Mouse (Mus musculus): ENCODE measurements around the gene Wdr20. TPM values are rescaled to one million over a fixed set of nuclear protein-coding genes. Genes with fewer than 3 reads are reported as not detected.
A peak's percentile ranks its signal among the peaks of the same experiment; 100 is the strongest.
"Not testable (repeated sequence)": the region's sequence is repeated elsewhere in the genome, so short reads cannot be mapped to it uniquely, and the experiment has no call there.

Wdr20 gene
- polyA plus RNA-seq, 1 experiment from 2014 or later = 27.1 TPM

DNA sequence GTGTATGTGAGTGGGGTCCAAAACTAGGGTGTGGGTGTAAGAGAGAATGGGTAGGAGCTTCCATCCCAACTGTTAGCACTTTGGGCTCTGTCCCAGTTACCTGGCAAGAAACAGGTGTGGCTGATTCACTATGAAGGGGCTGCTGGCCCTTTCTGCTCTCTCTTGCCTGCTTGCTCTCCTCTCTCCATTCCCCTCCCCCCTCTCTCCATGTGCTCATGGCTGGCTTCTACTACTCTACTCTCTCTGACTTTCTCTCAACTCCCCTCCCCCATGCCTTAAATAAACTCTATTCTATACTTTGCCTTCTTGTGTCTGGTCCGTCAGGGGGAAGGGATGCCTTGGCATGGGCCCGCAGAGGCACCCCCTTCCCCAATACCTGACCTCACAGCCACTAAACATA, 37.0 kb upstream of the Wdr20 start:
- no peaks in the 10 kb centered on the region for H3K36me3 ChIP-seq
- 74% methylated on average over 2 of the region's 2 CpGs for WGBS
- H3K4me1 ChIP-seq (replicated peaks) = peaks cover 6% of the 10 kb centered on the region
- no peak overlapping the region for H3K9ac ChIP-seq
- H3K27me3 ChIP-seq = no peaks in the 10 kb centered on the region
- no peak overlapping the region for H3K27ac ChIP-seq (replicated peaks)
- no peak for ATAC-seq (ENCODE audit: low read depth)
- H3K9me3 ChIP-seq = no peaks in the 10 kb centered on the region
- H3K4me2 ChIP-seq = no peak overlapping the region
- no peak overlapping the region for H3K4me3 ChIP-seq

DNA sequence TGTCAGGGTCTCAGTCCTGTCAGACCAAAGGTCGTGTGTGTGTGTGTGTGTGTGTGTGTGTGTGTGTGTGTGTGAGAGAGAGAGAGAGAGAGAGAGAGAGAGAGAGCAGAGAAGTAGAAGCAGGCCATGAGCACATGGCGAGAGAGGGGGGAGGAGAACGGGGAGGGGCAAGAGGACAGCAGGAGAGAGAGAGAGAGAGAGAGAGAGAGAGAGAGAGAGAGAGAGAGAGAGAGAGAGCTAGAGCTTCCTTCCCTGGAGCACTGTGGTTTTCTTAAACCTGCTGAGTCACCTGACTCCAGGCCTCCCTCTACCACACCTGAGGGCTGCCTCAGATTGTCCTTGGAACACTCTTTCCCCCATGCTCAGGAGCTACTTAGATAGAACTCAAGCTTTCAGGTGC, 36.4 kb upstream of the Wdr20 start:
- 33% methylated on average over 2 of the region's 3 CpGs for WGBS
- not testable (repeated sequence) for ATAC-seq (ENCODE audit: low read depth); H3K27ac ChIP-seq (replicated peaks); H3K9me3 ChIP-seq; H3K4me3 ChIP-seq; H3K4me2 ChIP-seq; H3K36me3 ChIP-seq; H3K27me3 ChIP-seq; H3K9ac ChIP-seq
- peaks cover 12% of the 10 kb centered on the region for H3K4me1 ChIP-seq (replicated peaks)

GRCm38 (mm10) chr12:110702556-110702955, 35.2 kb upstream of the Wdr20 start, which contains the start of gene Hsp90aa1:
Hsp90aa1 (minus strand) TSS chr12:110702728.
- no peak within 1 kb of the TSS for H3K4me2 ChIP-seq
- no peak within 1 kb of the TSS for H3K27ac ChIP-seq (replicated peaks)
- H3K36me3 ChIP-seq = no peaks in the 10 kb centered on the region
- H3K27me3 ChIP-seq = no peaks in the 10 kb centered on the region
- no peak within 1 kb of the TSS for H3K4me3 ChIP-seq
- ATAC-seq (ENCODE audit: low read depth) = no peak
- H3K9me3 ChIP-seq = no peaks in the 10 kb centered on the region
- no peak within 1 kb of the TSS for H3K9ac ChIP-seq
- 38% methylated on average over 4 of the region's 4 CpGs for WGBS
- peaks cover 19% of the 10 kb centered on the region for H3K4me1 ChIP-seq (replicated peaks)

DNA sequence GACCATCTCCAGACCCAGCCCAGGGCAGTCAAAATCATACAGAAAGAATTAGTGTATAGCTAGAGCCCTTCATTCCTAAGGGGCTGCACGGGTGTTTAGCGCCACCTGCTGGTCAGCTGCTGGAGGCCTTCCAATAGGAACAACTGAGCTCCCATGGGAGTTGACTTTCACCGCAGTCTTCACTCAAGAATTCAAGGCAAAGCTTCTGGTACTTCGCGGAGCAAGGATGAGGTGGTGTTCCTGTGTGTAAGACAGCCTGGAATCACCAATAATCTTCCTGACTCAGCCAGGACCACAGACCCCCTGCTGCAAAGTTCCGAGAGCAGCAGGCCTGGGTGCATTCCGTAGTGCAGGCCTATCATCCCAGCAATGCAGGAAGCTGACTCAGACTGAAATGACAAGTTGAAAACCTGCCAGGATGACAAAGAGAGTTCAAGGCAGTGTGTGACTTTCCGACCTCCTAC, 34.7 kb upstream of the Wdr20 start:
- Histone ChIP-seq H3K36me3 (no peaks in the 10 kb centered on the region), H3K27ac (replicated peaks) (no peak overlapping the region), H3K4me3 (no peak overlapping the region), H3K27me3 (no peaks in the 10 kb centered on the region), H3K4me1 (replicated peaks) (peaks cover 21% of the 10 kb centered on the region), H3K9ac (no peak overlapping the region), H3K4me2 (no peak overlapping the region), H3K9me3 (no peaks in the 10 kb centered on the region)
- ATAC-seq (ENCODE audit: low read depth) = peak; percentile 41; the same call in 1 of the 2 replicates
- 31% methylated on average over 8 of the region's 8 CpGs for WGBS

DNA sequence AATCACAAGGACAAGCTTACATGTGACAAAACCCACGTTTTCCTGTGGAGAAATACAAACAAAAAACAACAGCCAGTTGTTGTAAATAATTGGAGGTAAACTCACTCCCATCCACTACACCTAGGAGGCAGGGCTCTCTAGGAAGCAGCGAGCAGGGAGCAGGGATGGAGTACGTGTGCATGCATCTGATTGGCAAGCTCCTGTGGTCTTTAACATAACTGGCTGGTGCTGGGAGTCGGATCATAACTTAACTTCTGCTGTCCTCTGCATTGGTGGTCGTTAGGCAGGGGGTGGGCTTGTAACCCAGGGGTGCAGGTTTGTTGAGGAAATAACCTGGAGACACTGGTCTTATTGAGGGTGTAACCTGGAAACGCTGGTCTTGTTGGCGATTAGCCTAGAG, 34.1 kb upstream of the Wdr20 start:
- no peak overlapping the region for H3K4me2 ChIP-seq
- peaks cover 21% of the 10 kb centered on the region for H3K4me1 ChIP-seq (replicated peaks)
- no peak overlapping the region for H3K27ac ChIP-seq (replicated peaks)
- 68% methylated on average over 7 of the region's 7 CpGs for WGBS
- no peak overlapping the region for H3K4me3 ChIP-seq
- no peak for ATAC-seq (ENCODE audit: low read depth)
- no peak overlapping the region for H3K9ac ChIP-seq
- no peaks in the 10 kb centered on the region for H3K9me3 ChIP-seq
- H3K36me3 ChIP-seq = no peaks in the 10 kb centered on the region
- H3K27me3 ChIP-seq = no peaks in the 10 kb centered on the region

- H3K4me1 ChIP-seq (replicated peaks) = peaks cover 21% of the 10 kb centered on the region
- not testable (repeated sequence) for H3K36me3 ChIP-seq; H3K27ac ChIP-seq (replicated peaks); ATAC-seq (ENCODE audit: low read depth); H3K27me3 ChIP-seq; H3K4me2 ChIP-seq; H3K9ac ChIP-seq; H3K4me3 ChIP-seq; H3K9me3 ChIP-seq
- 92% methylated on average over 4 of the region's 4 CpGs for WGBS
Observed at GRCm38 (mm10) chr12:110705419-110705818, 32.3 kb upstream of the Wdr20 start.

DNA sequence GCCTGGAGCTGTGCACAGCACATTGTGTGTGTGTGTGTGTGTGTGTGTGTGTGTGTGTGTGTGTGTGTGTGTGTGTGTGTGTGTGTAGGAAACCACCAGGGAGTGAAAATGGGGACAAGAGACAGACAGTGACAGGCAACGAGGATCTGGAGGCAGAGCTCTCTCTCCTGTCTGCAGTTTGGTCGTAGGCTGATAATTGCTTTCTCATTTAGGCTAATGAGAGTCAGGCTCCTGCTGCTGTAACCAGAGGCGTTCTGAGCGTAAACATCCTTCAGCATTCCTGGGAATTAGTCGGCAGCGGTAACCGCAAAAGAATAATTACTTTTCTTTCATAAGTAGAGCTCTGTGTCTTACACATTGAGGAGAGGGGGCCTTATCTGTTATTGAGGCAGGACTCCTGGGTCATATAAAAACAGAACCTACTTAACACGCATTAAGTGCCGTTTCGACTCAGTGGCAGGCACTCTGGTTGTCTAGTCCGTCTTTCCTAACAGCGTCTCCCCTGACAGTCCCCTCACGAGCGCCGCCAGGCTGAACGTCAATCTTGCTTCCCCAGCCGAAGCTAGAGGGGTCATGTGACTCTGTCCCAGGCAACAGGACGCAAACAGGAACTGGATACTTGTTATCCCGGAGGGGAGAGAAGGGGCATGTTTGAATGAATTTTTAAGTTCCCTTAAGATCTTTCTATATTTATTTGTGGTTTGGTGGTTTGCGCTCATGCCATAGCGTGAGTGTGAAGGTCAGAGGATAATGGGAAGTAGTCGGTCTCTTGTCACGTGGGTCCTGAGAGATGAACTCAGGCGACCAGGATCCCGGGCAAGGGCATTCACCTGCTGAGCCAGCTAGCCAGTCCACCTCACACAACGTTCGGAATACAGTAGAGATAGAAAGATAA, 31.2 kb upstream of the Wdr20 start:
- Histone ChIP-seq H3K4me2 (peak overlapping the region; percentile 56), H3K4me1 (replicated peaks) (peaks cover 21% of the 10 kb centered on the region), H3K27me3 (no peaks in the 10 kb centered on the region), H3K4me3 (peak overlapping the region; percentile 35), H3K9me3 (no peaks in the 10 kb centered on the region), H3K9ac (peak overlapping the region; percentile 51), H3K27ac (replicated peaks) (peak overlapping the region; percentile 72), H3K36me3 (no peaks in the 10 kb centered on the region)
- WGBS = 2% methylated on average over 27 of the region's 27 CpGs
- ATAC-seq (ENCODE audit: low read depth) = peak; percentile 86

GRCm38 (mm10) chr12:110707451-110707850, 30.3 kb upstream of the Wdr20 start:
- H3K4me2 ChIP-seq = peak overlapping the region; percentile 56; the same call in 1 of the 2 replicates
- H3K27me3 ChIP-seq = no peaks in the 10 kb centered on the region
- H3K9me3 ChIP-seq = no peaks in the 10 kb centered on the region
- no peak overlapping the region for H3K9ac ChIP-seq
- peaks cover 21% of the 10 kb centered on the region for H3K4me1 ChIP-seq (replicated peaks)
- no peaks in the 10 kb centered on the region for H3K36me3 ChIP-seq
- ATAC-seq (ENCODE audit: low read depth) = no peak
- no peak overlapping the region; the same call in 1 of the 2 replicates for H3K27ac ChIP-seq (replicated peaks)
- 90% methylated on average over 7 of the region's 7 CpGs for WGBS
- no peak overlapping the region for H3K4me3 ChIP-seq

DNA sequence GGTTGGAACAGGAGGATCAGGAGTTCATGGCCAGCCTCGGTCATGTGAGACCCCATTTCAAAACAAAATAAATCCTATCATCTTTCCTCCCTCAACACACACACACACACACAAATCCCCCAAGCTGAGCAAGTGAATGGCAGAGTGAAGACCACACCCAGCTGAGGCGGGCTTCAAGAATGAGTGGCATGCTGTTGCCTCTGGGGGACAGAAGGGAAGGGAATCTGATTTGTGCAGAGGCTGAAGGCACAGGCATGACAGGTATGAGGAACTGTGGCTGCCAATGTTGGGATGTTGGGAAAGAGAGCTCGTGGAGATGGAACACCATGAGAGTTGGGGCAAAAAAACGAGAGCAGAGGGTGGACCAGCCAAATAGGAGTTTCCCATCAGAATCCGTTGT, 26.5 kb upstream of the Wdr20 start:
- H3K36me3 ChIP-seq = no peaks in the 10 kb centered on the region
- H3K27ac ChIP-seq (replicated peaks) = no peak overlapping the region
- H3K27me3 ChIP-seq = no peaks in the 10 kb centered on the region
- no peak overlapping the region for H3K4me3 ChIP-seq
- peaks cover 15% of the 10 kb centered on the region for H3K4me1 ChIP-seq (replicated peaks)
- H3K4me2 ChIP-seq = no peak overlapping the region
- 87% methylated on average over 5 of the region's 5 CpGs for WGBS
- no peaks in the 10 kb centered on the region for H3K9me3 ChIP-seq
- no peak for ATAC-seq (ENCODE audit: low read depth)
- no peak overlapping the region for H3K9ac ChIP-seq

DNA sequence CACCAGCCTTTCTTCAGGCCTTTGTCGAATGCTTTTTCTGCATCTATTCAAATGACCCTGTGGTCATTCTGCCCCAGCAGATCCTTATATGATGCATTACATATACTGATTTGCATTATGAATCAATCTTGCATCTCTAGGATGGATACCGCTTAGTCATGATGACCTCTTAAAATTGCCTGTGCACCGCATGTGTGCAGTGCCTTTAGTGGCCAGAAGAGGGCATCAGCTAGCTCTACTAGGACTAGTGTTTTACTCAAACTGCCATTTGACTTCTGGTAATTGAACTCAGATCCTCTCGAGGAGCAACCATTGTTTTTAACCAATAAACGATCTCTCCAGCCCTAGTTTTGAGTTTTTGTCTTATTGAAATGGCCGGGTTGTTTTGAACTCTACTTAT, 24.0 kb upstream of the Wdr20 start:
- Histone ChIP-seq H3K27ac (replicated peaks) (no peak overlapping the region), H3K4me2 (no peak overlapping the region), H3K36me3 (no peaks in the 10 kb centered on the region), H3K9me3 (no peaks in the 10 kb centered on the region), H3K4me3 (no peak overlapping the region), H3K4me1 (replicated peaks) (no peaks in the 10 kb centered on the region), H3K27me3 (no peaks in the 10 kb centered on the region), H3K9ac (no peak overlapping the region)
- no peak for ATAC-seq (ENCODE audit: low read depth)
- WGBS = 96% methylated on average over 6 of the region's 6 CpGs

DNA sequence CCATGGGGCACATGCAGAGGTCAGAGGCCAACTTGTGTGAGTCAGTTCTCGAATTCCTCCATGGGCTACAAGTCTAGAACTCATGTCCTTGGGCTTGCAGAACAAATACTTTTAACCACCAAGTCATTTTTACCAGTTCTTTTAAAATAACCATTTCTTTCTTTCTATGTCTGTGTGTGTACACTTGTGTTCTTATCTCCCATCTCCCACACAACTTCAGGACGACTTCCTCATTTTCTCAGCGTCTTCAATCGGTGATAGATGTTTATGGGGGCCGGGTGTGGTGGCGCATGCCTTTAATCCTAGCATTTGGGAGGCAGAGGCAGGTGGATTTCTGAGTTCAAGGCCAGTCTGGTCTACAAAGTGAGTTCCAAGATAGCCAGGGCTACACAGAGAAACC, 23.5 kb upstream of the Wdr20 start:
- no peak for ATAC-seq (ENCODE audit: low read depth)
- 94% methylated on average over 6 of the region's 6 CpGs for WGBS

DNA sequence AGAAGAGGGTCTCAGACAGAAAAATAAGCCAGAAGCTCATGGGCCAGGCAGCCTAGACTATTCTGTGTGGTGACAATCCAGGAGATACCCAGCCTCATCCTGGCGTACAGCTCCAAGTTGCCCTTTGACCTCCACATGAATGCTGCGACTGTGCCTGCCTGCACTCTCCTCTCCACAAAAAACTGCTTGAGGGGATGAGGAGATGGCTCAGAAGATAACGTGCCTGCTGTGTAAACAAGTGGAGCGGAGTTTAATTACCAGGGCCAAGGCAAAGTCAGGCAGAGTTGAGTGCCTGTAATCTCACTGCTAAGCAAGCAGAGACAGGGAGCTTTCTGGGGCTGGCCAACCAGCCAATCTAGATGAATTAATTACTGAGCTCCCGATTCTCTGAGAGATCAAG, 21.7 kb upstream of the Wdr20 start:
- ATAC-seq (ENCODE audit: low read depth) = no peak

More for the DNA sequence above, 23.5 kb upstream of the Wdr20 start:
- no peaks in the 10 kb centered on the region for H3K9me3 ChIP-seq
- H3K9ac ChIP-seq = no peak overlapping the region
- H3K36me3 ChIP-seq = no peaks in the 10 kb centered on the region
- H3K4me3 ChIP-seq = no peak overlapping the region
- no peaks in the 10 kb centered on the region for H3K27me3 ChIP-seq
- no peak overlapping the region for H3K4me2 ChIP-seq
- H3K4me1 ChIP-seq (replicated peaks) = no peaks in the 10 kb centered on the region
- no peak overlapping the region for H3K27ac ChIP-seq (replicated peaks)

More for the DNA sequence above, 21.7 kb upstream of the Wdr20 start:
- no peaks in the 10 kb centered on the region for H3K27me3 ChIP-seq
- H3K9ac ChIP-seq = no peak overlapping the region
- no peaks in the 10 kb centered on the region for H3K4me1 ChIP-seq (replicated peaks)
- 44% methylated on average over 5 of the region's 5 CpGs for WGBS
- no peaks in the 10 kb centered on the region for H3K36me3 ChIP-seq
- H3K9me3 ChIP-seq = no peaks in the 10 kb centered on the region
- no peak overlapping the region for H3K27ac ChIP-seq (replicated peaks)
- no peak overlapping the region for H3K4me3 ChIP-seq
- no peak overlapping the region for H3K4me2 ChIP-seq
